Mouse (Mus musculus) neural tube, embryonic 15.5 days (tissue): Measurements from ENCODE around the gene Npl. TPM values are rescaled to one million over a fixed set of nuclear protein-coding genes. Genes with fewer than 3 reads are reported as not detected.
A peak's percentile ranks its signal among the peaks of the same experiment; 100 is the strongest.

Source experiments
- ATAC-seq: fragments of 200-750 bp; cut with Nextera tagmentation; 2 replicates; pipeline ENCODE4 v1.8.0; 2017; ENCODE audit warnings: mild to moderate bottlenecking, moderate TSS enrichment, moderate library complexity; ENCODE audit not compliant: low FRiP score
- H3K27ac ChIP-seq: fragments of 300-500 bp; sonication (generic); replicated peaks from 2 replicates; pipeline ENCODE4 v1.5.1; 2015; ENCODE audit warnings: mild to moderate bottlenecking, inconsistent platforms
- H3K27me3 ChIP-seq: fragments of 300-500 bp; sonication (generic); replicated peaks from 2 replicates; pipeline ENCODE4 v1.6.1; 2015; ENCODE audit warnings: inconsistent platforms
- H3K36me3 ChIP-seq: fragments of 300-500 bp; sonication (generic); 2 replicates; pipeline ENCODE4 v1.6.1; 2015; ENCODE audit warnings: inconsistent platforms
- H3K4me1 ChIP-seq: fragments of 300-500 bp; sonication (generic); 2 replicates; pipeline ENCODE4 v1.6.1; 2015; ENCODE audit warnings: inconsistent platforms
- H3K4me2 ChIP-seq: fragments of 300-500 bp; sonication (generic); 2 replicates; pipeline ENCODE4 v1.6.1; 2015; ENCODE audit warnings: inconsistent platforms, mild to moderate bottlenecking, moderate library complexity
- H3K4me3 ChIP-seq: fragments of 300-500 bp; sonication (generic); replicated peaks from 2 replicates; pipeline ENCODE4 v1.5.1; 2015; ENCODE audit warnings: mild to moderate bottlenecking, inconsistent platforms
- H3K9ac ChIP-seq: fragments of 300-500 bp; sonication (generic); replicated peaks from 2 replicates; pipeline ENCODE4 v1.6.1; 2015; ENCODE audit warnings: mild to moderate bottlenecking, inconsistent platforms
- H3K9me3 ChIP-seq: fragments of 300-500 bp; sonication (generic); replicated peaks from 2 replicates; pipeline ENCODE4 v1.6.1; 2016; ENCODE audit warnings: inconsistent platforms
- WGBS: fragments of 180-500 bp; shearing (Covaris S2); methylation state at CpG from one replicate; pipeline ENCODE4 v1.1.7; 2015; ENCODE audit warnings: mixed read lengths; 5-methylcytosine and 5-hydroxymethylcytosine counted together
- polyA plus RNA-seq: library from polyadenylated mRNA; unstranded; fragments of >200 nt; fragmentation: Nextera tagmentation; extraction: Ambion mirVana; gene quantifications from 2 replicates; pipeline ENCODE4 v1.2.1, GENCODE M21; 2015

Gene Npl
- polyA plus RNA-seq, 1 experiment from 2014 or later, result 14.4 TPM

DNA sequence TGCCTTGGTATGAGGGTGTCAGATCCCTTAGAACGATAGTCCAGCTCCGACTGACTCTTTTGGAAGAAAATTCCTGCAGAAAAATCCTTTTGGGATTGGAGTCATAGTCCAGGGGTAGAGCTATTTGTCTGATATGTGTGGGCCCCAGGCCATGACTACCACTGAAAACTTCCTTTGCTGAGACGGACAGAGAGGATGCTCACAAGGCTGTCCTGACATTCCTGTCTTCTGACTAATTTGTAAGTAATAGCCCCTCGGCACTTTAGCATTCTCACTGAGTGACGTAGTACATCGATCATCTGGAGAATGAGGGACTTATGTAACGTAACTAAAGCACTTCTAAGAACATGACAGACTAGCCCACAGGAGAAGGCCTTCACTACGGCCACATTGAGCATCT, 15.9 kb upstream of the Npl start:
- H3K4me2 ChIP-seq, result no peak overlapping the region
- ATAC-seq, result no peak
- 84% methylated on average over 8 of the region's 8 CpGs for WGBS
- H3K27me3 ChIP-seq, result no peaks in the 10 kb centered on the region
- H3K36me3 ChIP-seq, result no peaks in the 10 kb centered on the region
- no peak overlapping the region for H3K27ac ChIP-seq
- H3K4me1 ChIP-seq, result no peaks in the 10 kb centered on the region
- no peaks in the 10 kb centered on the region for H3K9me3 ChIP-seq
- no peak overlapping the region for H3K9ac ChIP-seq
- H3K4me3 ChIP-seq, result no peak overlapping the region

DNA sequence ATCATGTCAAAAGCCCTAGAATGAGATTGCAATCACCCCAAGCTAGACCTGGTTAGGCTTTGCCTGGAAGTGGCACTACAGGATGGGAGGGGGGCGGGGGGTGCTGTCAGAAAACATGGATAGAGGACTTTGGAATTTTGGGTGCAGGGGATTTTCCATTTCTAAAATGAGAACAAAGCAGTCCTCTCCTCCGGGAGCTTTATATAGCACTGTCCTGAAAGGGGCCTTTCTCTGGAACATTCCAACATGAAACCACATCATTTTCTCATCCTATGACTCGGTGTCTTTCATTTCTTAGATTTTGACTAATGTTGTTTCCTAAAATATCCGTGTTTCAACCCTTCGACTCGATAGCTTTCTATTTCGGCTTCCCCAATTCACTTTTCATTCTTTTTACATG, 14.9 kb upstream of the Npl start:
- H3K9me3 ChIP-seq, result no peaks in the 10 kb centered on the region
- no peak overlapping the region for H3K27ac ChIP-seq
- no peak overlapping the region for H3K4me3 ChIP-seq
- H3K4me2 ChIP-seq, result no peak overlapping the region
- ATAC-seq, result no peak
- no peaks in the 10 kb centered on the region for H3K4me1 ChIP-seq
- WGBS, result 89% methylated on average over 7 of the region's 7 CpGs
- no peaks in the 10 kb centered on the region for H3K36me3 ChIP-seq
- H3K9ac ChIP-seq, result no peak overlapping the region
- no peaks in the 10 kb centered on the region for H3K27me3 ChIP-seq

DNA sequence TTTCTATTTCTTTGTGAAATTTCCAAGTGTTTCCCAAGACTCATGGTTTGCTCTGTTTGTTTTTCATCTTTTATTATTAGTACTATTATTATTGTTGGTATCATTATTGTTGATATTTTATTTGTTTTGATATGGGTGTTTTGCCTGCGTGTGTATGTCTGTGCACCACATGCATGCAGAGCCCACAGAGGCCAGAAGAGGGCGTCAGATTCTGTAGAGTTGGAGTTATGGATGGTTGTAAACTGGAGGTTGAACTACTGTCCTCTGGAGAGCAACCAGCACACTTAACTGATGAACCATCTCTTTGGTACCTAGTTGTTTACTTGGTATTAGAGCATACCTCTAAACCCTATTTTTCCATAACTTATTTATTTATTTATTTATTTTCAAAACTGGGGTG, 13.8 kb upstream of the Npl start:
- Histone ChIP-seq H3K36me3 (no peaks in the 10 kb centered on the region), H3K9me3 (no peaks in the 10 kb centered on the region), H3K27ac (no peak overlapping the region), H3K27me3 (no peaks in the 10 kb centered on the region), H3K4me3 (no peak overlapping the region), H3K4me2 (no peak overlapping the region), H3K4me1 (no peaks in the 10 kb centered on the region), H3K9ac (no peak overlapping the region)
- no peak for ATAC-seq
- WGBS, result 48% methylated on average over 2 of the region's 2 CpGs

DNA sequence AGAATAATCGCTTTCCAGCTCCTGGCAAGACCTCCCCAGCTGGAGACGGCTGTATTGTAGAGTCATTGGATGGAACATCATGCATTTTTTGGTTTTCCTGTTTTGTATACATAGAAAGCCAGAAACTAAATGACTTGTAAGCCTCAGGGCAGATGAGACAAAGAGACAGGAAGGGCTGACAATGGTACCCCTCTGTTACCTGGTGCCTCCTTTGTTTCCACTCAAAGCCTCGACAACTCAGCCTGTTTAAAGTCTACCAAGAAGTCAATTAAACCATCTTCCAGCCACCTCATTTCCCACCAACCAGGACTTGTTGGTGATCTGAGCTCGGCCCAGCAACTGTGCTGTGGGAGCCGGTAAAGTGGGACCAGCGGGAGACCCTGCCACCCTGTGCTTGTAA, 11.0 kb upstream of the Npl start:
- no peak overlapping the region for H3K9ac ChIP-seq
- H3K27ac ChIP-seq, result no peak overlapping the region
- H3K4me3 ChIP-seq, result no peak overlapping the region
- ATAC-seq, result no peak
- 45% methylated on average over 6 of the region's 6 CpGs for WGBS
- no peak overlapping the region for H3K4me2 ChIP-seq
- no peaks in the 10 kb centered on the region for H3K4me1 ChIP-seq
- H3K36me3 ChIP-seq, result no peaks in the 10 kb centered on the region
- H3K9me3 ChIP-seq, result no peaks in the 10 kb centered on the region
- no peaks in the 10 kb centered on the region for H3K27me3 ChIP-seq

DNA sequence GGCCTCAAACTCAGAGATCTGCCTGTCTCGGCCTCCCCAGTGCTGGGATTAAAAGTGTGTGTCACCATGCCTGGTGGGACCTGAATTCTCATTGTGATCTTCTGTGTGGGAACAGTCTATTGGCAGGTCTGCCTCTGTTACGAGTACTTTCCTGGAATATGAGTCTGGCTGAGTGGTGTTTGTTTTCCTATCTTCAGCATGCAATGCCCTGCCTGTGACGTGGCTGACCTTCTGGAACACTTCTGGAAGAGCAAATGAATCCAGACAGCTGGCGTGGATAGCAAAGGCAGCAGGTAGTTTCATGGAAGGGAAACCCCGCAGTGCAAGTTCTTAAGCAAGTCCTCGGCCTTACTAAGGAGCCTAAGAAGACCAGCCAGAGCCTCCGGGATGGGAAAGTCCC, 9.9 kb upstream of the Npl start:
- Histone ChIP-seq H3K4me3 (no peak overlapping the region), H3K9me3 (no peaks in the 10 kb centered on the region), H3K27me3 (no peaks in the 10 kb centered on the region), H3K4me1 (no peaks in the 10 kb centered on the region), H3K4me2 (no peak overlapping the region), H3K9ac (no peak overlapping the region), H3K36me3 (no peaks in the 10 kb centered on the region), H3K27ac (no peak overlapping the region)
- no peak for ATAC-seq
- WGBS, result 77% methylated on average over 7 of the region's 7 CpGs

DNA sequence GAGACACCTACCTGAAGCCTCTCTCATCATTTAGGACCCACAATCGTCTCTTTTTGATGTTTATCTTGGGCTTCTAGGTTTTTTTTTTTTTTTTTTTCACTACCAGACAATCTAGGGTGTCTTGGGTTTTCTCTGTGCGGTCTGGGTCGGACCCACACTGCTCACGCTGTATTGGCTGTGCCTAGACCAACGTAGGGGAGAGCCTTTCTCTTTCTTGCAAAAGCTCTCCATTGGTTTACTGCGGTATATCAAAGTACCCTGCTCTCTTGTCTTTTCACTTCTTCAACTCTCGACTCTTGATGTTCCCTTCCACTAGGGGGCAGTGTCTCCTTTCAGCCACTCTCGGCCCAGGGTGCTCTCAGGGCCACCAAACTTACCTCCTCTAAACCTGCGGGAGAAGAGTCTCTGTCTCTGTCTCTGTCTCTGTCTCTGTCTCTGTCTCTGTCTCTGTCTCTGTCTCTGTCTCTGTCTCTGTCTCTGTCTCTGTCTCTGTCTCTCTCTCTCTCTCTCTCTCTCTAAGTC, 9.3 kb upstream of the Npl start:
- ATAC-seq, result no peak
- Histone ChIP-seq H3K27me3 (no peaks in the 10 kb centered on the region), H3K4me2 (no peak overlapping the region), H3K4me1 (no peaks in the 10 kb centered on the region), H3K27ac (no peak overlapping the region), H3K9ac (no peak overlapping the region), H3K9me3 (no peaks in the 10 kb centered on the region), H3K4me3 (no peak overlapping the region), H3K36me3 (no peaks in the 10 kb centered on the region)
- 20% methylated on average over 9 of the region's 9 CpGs for WGBS

DNA sequence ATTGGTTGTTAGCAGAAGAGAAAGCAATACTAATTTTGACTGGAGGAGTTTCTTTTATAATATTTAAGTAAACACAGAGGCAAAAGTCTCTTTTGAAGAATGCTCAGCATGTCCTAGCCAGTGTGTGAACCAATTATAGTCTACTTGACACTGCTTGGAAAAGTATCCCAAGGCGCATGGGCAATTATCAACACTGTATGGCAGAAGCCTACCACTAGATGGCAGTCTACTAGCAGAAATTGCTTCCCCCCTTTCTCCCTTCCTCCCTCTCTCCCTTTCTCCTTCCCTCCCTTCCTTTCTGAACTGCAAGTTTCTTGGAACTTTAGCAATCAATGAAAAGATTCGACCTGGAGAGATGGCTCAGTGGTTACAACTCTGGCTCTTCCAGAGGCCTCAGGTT, 7.1 kb upstream of the Npl start:
- 7% methylated on average over 2 of the region's 2 CpGs for WGBS
- no peaks in the 10 kb centered on the region for H3K27me3 ChIP-seq

DNA sequence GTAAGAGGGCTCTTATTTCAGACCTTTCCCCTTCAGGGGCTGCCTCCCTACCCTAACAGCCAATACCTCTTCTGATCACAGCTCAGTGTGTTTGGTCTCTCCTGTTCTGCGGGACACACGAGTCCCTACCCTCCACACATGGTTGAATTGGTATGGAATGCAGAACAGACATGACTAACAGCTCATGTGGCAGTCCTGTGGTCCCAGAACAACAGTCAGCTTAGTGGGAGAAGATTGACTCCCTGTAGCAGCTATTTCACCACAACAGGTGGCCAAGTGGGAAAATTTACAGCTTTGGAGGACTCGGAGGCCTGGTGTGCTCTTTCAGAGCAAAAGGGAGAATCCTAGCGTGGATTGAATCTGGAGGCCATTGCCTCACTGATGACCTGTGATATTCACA, 6.4 kb upstream of the Npl start:
- ATAC-seq, result no peak
- 71% methylated on average over 4 of the region's 4 CpGs for WGBS

More for the DNA sequence above, 7.1 kb upstream of the Npl start:
- no peak overlapping the region for H3K4me3 ChIP-seq
- H3K4me1 ChIP-seq, result no peaks in the 10 kb centered on the region
- no peaks in the 10 kb centered on the region for H3K36me3 ChIP-seq
- no peaks in the 10 kb centered on the region for H3K9me3 ChIP-seq
- H3K9ac ChIP-seq, result no peak overlapping the region
- H3K27ac ChIP-seq, result no peak overlapping the region
- peak; percentile 83 for ATAC-seq
- no peak overlapping the region for H3K4me2 ChIP-seq

DNA sequence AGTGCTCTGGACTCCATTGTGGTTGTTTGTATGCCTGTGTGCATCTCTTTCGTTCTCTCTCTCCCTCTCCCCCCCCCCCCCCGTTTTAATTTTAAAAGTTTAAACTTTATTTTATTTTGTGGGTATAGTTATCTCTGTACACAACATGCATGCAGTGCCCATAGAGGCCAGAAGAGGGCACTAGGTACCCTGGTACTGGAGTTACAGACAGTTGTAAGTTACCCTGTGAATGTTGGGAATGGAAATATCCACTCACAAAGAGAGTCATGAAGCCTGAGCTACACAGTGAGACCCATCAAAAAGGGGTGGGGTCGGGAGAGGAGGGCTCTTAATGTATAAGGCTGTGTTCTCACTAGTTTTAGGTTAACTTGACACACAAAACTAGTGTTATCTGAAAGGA, 969 bp upstream of the Npl start:
- Histone ChIP-seq H3K4me2 (no peak overlapping the region), H3K4me3 (no peak overlapping the region), H3K27me3 (no peaks in the 10 kb centered on the region), H3K36me3 (no peaks in the 10 kb centered on the region), H3K9ac (no peak overlapping the region), H3K9me3 (no peaks in the 10 kb centered on the region), H3K4me1 (peaks cover 8% of the 10 kb centered on the region; the same call in 1 of the 2 replicates), H3K27ac (no peak overlapping the region)
- no peak; the same call in 1 of the 2 replicates for ATAC-seq
- WGBS, result 30% methylated on average over 3 of the region's 3 CpGs

More for the DNA sequence above, 6.4 kb upstream of the Npl start:
- H3K27ac ChIP-seq, result no peak overlapping the region
- no peak overlapping the region for H3K9ac ChIP-seq
- H3K9me3 ChIP-seq, result no peaks in the 10 kb centered on the region
- no peaks in the 10 kb centered on the region for H3K4me1 ChIP-seq
- no peak overlapping the region for H3K4me2 ChIP-seq
- no peaks in the 10 kb centered on the region for H3K36me3 ChIP-seq
- H3K27me3 ChIP-seq, result no peaks in the 10 kb centered on the region
- H3K4me3 ChIP-seq, result no peak overlapping the region

DNA sequence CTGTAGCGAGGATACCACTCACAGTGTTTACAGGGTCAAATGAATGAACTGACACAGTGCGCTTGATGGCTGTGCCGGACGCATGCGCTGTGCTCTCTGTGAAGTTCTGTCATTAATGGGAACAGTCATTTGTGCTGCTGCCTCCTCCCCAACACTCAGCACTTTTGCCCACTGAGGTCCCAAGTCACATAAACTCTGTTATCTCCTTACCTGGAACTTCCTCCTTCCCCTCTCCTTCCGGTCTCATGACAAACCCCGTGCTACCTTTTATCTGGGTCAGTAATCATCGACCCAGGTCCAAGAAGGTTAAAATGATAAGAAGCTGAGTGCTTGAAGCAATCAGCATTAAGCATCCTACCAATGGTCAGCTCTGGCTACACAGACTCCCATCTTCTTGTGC, 2.3 kb downstream of the Npl start:
- H3K4me3 ChIP-seq, result no peak overlapping the region
- H3K27ac ChIP-seq, result no peak overlapping the region
- H3K9me3 ChIP-seq, result no peaks in the 10 kb centered on the region
- H3K4me1 ChIP-seq, result peaks cover 8% of the 10 kb centered on the region; the same call in 1 of the 2 replicates
- no peak overlapping the region for H3K9ac ChIP-seq
- H3K36me3 ChIP-seq, result no peaks in the 10 kb centered on the region
- no peaks in the 10 kb centered on the region for H3K27me3 ChIP-seq
- ATAC-seq, result no peak
- 84% methylated on average over 8 of the region's 8 CpGs for WGBS
- H3K4me2 ChIP-seq, result no peak overlapping the region

DNA sequence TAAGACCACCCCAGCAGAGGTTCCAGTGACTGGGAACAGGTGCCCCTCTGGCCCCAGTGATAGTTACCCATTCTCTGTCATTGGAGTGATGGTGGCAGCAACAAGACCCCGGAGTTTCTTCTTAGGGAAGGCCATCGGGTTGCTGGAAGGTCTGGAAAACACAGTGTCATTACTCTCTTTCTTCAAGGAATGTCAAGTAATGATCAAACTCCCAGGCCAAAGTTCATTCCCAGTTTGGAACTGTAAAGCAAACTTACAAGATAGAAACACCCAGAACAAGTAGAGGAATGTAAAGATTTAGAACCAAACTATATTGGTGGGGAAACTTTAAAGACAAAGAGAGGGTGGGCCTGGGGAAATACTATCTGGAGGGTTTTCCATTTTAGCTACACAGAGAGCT, 4.6 kb downstream of the Npl start:
- Histone ChIP-seq H3K27ac (no peak overlapping the region), H3K4me2 (no peak overlapping the region), H3K9ac (no peak overlapping the region), H3K4me3 (no peak overlapping the region), H3K36me3 (no peaks in the 10 kb centered on the region), H3K27me3 (no peaks in the 10 kb centered on the region), H3K9me3 (no peaks in the 10 kb centered on the region), H3K4me1 (peaks cover 8% of the 10 kb centered on the region; the same call in 1 of the 2 replicates)
- 88% methylated on average over 2 of the region's 2 CpGs for WGBS
- no peak for ATAC-seq

DNA sequence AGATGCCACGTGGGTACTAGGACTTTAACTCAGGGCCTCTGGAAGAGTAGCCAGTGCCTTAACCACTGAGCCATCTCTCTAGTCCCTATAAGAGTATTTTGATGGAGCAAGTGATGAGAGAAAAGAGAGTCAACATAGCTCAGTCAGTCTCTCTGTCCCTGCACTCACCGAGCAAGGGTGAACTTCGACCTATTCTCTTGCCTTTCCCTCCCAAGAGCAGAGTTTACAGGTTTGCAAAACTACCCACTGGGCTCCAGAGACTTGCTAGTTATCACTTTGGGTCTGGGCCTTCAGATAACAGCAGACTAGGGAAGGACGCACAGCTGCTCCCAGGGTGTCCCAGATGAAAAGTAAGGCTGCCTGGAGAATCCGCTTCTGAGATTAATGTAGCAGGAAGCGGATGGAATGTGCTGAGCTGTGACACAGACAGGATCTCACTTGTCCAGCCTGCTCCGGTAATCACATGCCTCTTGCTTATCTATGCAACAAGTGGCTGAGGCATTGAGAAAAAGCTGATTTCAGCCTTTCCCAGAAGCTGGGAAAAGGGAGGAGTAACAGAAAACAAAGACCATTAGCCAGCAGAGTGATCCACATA, 7.0 kb downstream of the Npl start:
- Histone ChIP-seq H3K27me3 (no peaks in the 10 kb centered on the region), H3K9ac (no peak overlapping the region), H3K27ac (no peak overlapping the region), H3K4me3 (no peak overlapping the region), H3K9me3 (no peaks in the 10 kb centered on the region), H3K4me1 (no peaks in the 10 kb centered on the region; the same call in 1 of the 2 replicates), H3K36me3 (no peaks in the 10 kb centered on the region), H3K4me2 (no peak overlapping the region)
- 59% methylated on average over 7 of the region's 7 CpGs for WGBS
- ATAC-seq, result no peak
